Mouse (Mus musculus) intestine, embryonic 14.5 days (tissue): ENCODE measurements around the gene Lrrfip2. TPM values are rescaled to one million over a fixed set of nuclear protein-coding genes. Genes with fewer than 3 reads are reported as not detected.

Source experiments
- ATAC-seq: fragments of 200-750 bp; cut with Nextera tagmentation; replicated peaks from 2 replicates; pipeline ENCODE4 v1.8.0; 2017; ENCODE audit warnings: low read depth, moderate number of reproducible peaks, moderate TSS enrichment, moderate library complexity; ENCODE audit not compliant: low FRiP score, low TSS enrichment
- DNase-seq: peaks from one replicate; pipeline ENCODE4 v3.0.0-alpha.2; 2018; ENCODE audit warnings: low spot score
- H3K27ac ChIP-seq: fragments of 300-500 bp; sonication (generic); 2 replicates; pipeline ENCODE4 v1.5.1; 2014; ENCODE audit warnings: low read depth, mild to moderate bottlenecking, control low read depth
- H3K27me3 ChIP-seq: fragments of 300-500 bp; sonication (generic); replicated peaks from 2 replicates; pipeline ENCODE4 v1.6.1; 2014; ENCODE audit warnings: low read length, control low read depth; ENCODE audit not compliant: control insufficient read depth, insufficient read depth
- H3K36me3 ChIP-seq: fragments of 300-500 bp; sonication (generic); 2 replicates; pipeline ENCODE4 v1.6.1; 2014; ENCODE audit warnings: low read length, control low read depth; ENCODE audit not compliant: control insufficient read depth, insufficient read depth
- H3K4me1 ChIP-seq: fragments of 300-500 bp; sonication (generic); replicated peaks from 2 replicates; pipeline ENCODE4 v1.6.1; 2014; ENCODE audit warnings: low read length, control low read depth, mixed read lengths; ENCODE audit not compliant: control insufficient read depth, insufficient read depth
- H3K4me2 ChIP-seq: fragments of 300-500 bp; sonication (generic); 2 replicates; pipeline ENCODE4 v1.6.1; 2014; ENCODE audit warnings: low read length
- H3K4me3 ChIP-seq: fragments of 300-500 bp; sonication (generic); 2 replicates; pipeline ENCODE4 v1.5.1; 2014; ENCODE audit warnings: low read depth, low read length, control low read depth, mixed read lengths
- H3K9ac ChIP-seq: fragments of 300-500 bp; sonication (generic); 2 replicates; pipeline ENCODE4 v1.6.1; 2014; ENCODE audit warnings: mild to moderate bottlenecking, low read length
- H3K9me3 ChIP-seq: fragments of 300-500 bp; sonication (generic); 2 replicates; pipeline ENCODE4 v1.6.1; 2016; ENCODE audit warnings: low read length, control low read depth; ENCODE audit not compliant: control insufficient read depth
- WGBS: fragments of 180-500 bp; shearing (Covaris S2); extraction: QIAGEN DNeasy Blood & Tissue Kit; methylation state at CpG from one replicate; pipeline ENCODE4 v1.1.7; 2014; 5-methylcytosine and 5-hydroxymethylcytosine counted together
- polyA plus RNA-seq: library from polyadenylated mRNA; unstranded; fragments of >200 nt; fragmentation: Nextera tagmentation; extraction: Ambion mirVana; gene quantifications from 2 replicates; pipeline ENCODE4 v1.2.1, GENCODE M21; 2014

Lrrfip2 gene
- polyA plus RNA-seq, 1 experiment from 2014 or later, result 34.4 TPM

- H3K36me3 ChIP-seq, result no peaks in the 10 kb centered on the region
- H3K4me1 ChIP-seq, result peaks cover 9% of the 10 kb centered on the region
- no peaks in the 10 kb centered on the region for H3K9me3 ChIP-seq
- H3K9ac ChIP-seq, result no peak overlapping the region
- no peak for ATAC-seq
- no peaks in the 10 kb centered on the region for H3K27me3 ChIP-seq
- H3K27ac ChIP-seq, result no peak overlapping the region
- H3K4me3 ChIP-seq, result no peak overlapping the region
- DNase-seq, result peak; percentile 42
- WGBS, result 46% methylated on average over 2 of the region's 2 CpGs
- no peak overlapping the region for H3K4me2 ChIP-seq
These were observed 5.9 kb downstream of the Lrrfip2 start for GRCm38 (mm10) chr9:111123336-111123735.

- no peaks in the 10 kb centered on the region for H3K36me3 ChIP-seq
- no peak overlapping the region for H3K4me3 ChIP-seq
- ATAC-seq (no peak), DNase-seq (peak; percentile 29)
- H3K9ac ChIP-seq, result no peak overlapping the region
- 89% methylated on average over 4 of the region's 4 CpGs for WGBS
- H3K27ac ChIP-seq, result no peak overlapping the region
- no peak overlapping the region for H3K4me2 ChIP-seq
- H3K9me3 ChIP-seq, result no peaks in the 10 kb centered on the region
- H3K4me1 ChIP-seq, result peaks cover 1% of the 10 kb centered on the region; the same call in 1 of the 2 replicates
- no peaks in the 10 kb centered on the region for H3K27me3 ChIP-seq
These were observed 7.0 kb downstream of the Lrrfip2 start for GRCm38 (mm10) chr9:111124440-111124839.

GRCm38 (mm10) chr9:111126735-111127134 lies 9.3 kb downstream of the Lrrfip2 start:
- no peak overlapping the region for H3K9ac ChIP-seq
- 72% methylated on average over 4 of the region's 4 CpGs for WGBS
- peak; percentile 27 for DNase-seq

GRCm38 (mm10) chr9:111127749-111128148 lies 10.4 kb downstream of the Lrrfip2 start:
- H3K4me2 ChIP-seq, result no peak overlapping the region
- H3K27ac ChIP-seq, result no peak overlapping the region
- DNase-seq (peak; percentile 33), ATAC-seq (no peak)
- no peaks in the 10 kb centered on the region for H3K9me3 ChIP-seq
- H3K4me3 ChIP-seq, result no peak overlapping the region
- 62% methylated on average over 4 of the region's 4 CpGs for WGBS
- H3K27me3 ChIP-seq, result no peaks in the 10 kb centered on the region
- no peaks in the 10 kb centered on the region for H3K36me3 ChIP-seq
- H3K9ac ChIP-seq, result no peak overlapping the region
- no peaks in the 10 kb centered on the region; the same call in 1 of the 2 replicates for H3K4me1 ChIP-seq

More at GRCm38 (mm10) chr9:111126735-111127134, 9.3 kb downstream of the Lrrfip2 start:
- Histone ChIP-seq H3K4me3 (no peak overlapping the region), H3K27ac (no peak overlapping the region), H3K4me1 (no peaks in the 10 kb centered on the region; the same call in 1 of the 2 replicates), H3K36me3 (no peaks in the 10 kb centered on the region), H3K9me3 (no peaks in the 10 kb centered on the region), H3K4me2 (no peak overlapping the region), H3K27me3 (no peaks in the 10 kb centered on the region)
- no peak for ATAC-seq

GRCm38 (mm10) chr9:111130126-111130525 lies 12.7 kb downstream of the Lrrfip2 start:
- WGBS, result 70% methylated on average over 2 of the region's 2 CpGs
- DNase-seq (no peak), ATAC-seq (no peak)
- Histone ChIP-seq H3K4me1 (no peaks in the 10 kb centered on the region; the same call in 1 of the 2 replicates), H3K27ac (no peak overlapping the region), H3K4me3 (no peak overlapping the region), H3K9ac (no peak overlapping the region), H3K9me3 (no peaks in the 10 kb centered on the region), H3K27me3 (no peaks in the 10 kb centered on the region), H3K4me2 (no peak overlapping the region), H3K36me3 (no peaks in the 10 kb centered on the region)

GRCm38 (mm10) chr9:111138161-111138560 lies 20.8 kb downstream of the Lrrfip2 start:
- Histone ChIP-seq H3K4me1 (no peaks in the 10 kb centered on the region), H3K27ac (no peak overlapping the region), H3K4me2 (no peak overlapping the region), H3K9me3 (no peaks in the 10 kb centered on the region), H3K36me3 (no peaks in the 10 kb centered on the region), H3K4me3 (no peak overlapping the region), H3K9ac (no peak overlapping the region), H3K27me3 (no peaks in the 10 kb centered on the region)
- WGBS, result 93% methylated on average over 9 of the region's 9 CpGs
- ATAC-seq, result no peak
- no peak for DNase-seq

GRCm38 (mm10) chr9:111142721-111143120 lies 25.3 kb downstream of the Lrrfip2 start:
- ATAC-seq (no peak), DNase-seq (no peak)
- Histone ChIP-seq H3K27ac (no peak overlapping the region), H3K27me3 (no peaks in the 10 kb centered on the region), H3K4me3 (no peak overlapping the region), H3K4me2 (no peak overlapping the region), H3K9me3 (no peaks in the 10 kb centered on the region), H3K4me1 (no peaks in the 10 kb centered on the region), H3K36me3 (no peaks in the 10 kb centered on the region), H3K9ac (no peak overlapping the region)
- WGBS, result 90% methylated on average over 6 of the region's 6 CpGs

- H3K4me2 ChIP-seq, result no peak overlapping the region
- no peak overlapping the region for H3K9ac ChIP-seq
- 84% methylated on average over 1 of the region's 1 CpGs for WGBS
These were observed 26.0 kb downstream of the Lrrfip2 start for GRCm38 (mm10) chr9:111143387-111143786.

GRCm38 (mm10) chr9:111144711-111145110 lies 27.3 kb downstream of the Lrrfip2 start:
- Histone ChIP-seq H3K4me2 (no peak overlapping the region), H3K4me3 (no peak overlapping the region), H3K9me3 (no peaks in the 10 kb centered on the region), H3K4me1 (0 out of 2 replicates have a peak, but pooled peaks cover 5% of the 10 kb centered on the region), H3K27me3 (no peaks in the 10 kb centered on the region), H3K36me3 (no peaks in the 10 kb centered on the region), H3K9ac (no peak overlapping the region), H3K27ac (no peak overlapping the region)
- no peak for DNase-seq
- ATAC-seq, result no peak
- WGBS, result 74% methylated on average over 1 of the region's 1 CpGs

More at GRCm38 (mm10) chr9:111143387-111143786, 26.0 kb downstream of the Lrrfip2 start:
- ATAC-seq (no peak), DNase-seq (no peak)
- Histone ChIP-seq H3K4me3 (no peak overlapping the region), H3K4me1 (no peaks in the 10 kb centered on the region), H3K36me3 (no peaks in the 10 kb centered on the region), H3K9me3 (no peaks in the 10 kb centered on the region), H3K27ac (no peak overlapping the region), H3K27me3 (no peaks in the 10 kb centered on the region)
